Mouse (Mus musculus): ENCODE measurements at regions not wholly inside any gene's neighbourhood (a gene's known extent, or its start where the extent isn't known, plus 50 kb on each side); places are given as distances from the start of the nearest gene placed in this dataset.
A peak's percentile ranks its signal among the peaks of the same experiment; 100 is the strongest.
"Not testable (repeated sequence)": the region's sequence is repeated elsewhere in the genome, so short reads cannot be mapped to it uniquely, and the experiment has no call there.

DNA sequence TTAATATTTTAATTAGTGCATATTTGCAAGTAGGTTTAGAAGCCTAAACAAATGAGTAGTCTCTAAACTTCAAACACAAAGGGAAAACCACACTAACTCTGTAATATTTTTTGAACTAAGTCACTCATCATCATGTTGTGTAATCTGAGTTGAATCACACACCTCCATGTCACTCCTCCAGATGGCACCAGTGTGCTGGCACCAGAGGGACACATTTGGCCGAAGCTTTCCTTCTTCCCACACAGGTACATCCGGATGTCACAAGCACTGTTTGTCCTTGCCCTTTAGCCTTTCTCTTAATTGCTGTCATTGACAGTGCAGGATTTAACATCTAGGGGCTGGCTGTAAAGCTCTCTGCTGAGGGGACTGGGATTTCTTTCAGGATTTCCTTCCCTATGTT is 256.7 kb upstream of the Ccdc54 start:
- DNase-seq: no peak

DNA sequence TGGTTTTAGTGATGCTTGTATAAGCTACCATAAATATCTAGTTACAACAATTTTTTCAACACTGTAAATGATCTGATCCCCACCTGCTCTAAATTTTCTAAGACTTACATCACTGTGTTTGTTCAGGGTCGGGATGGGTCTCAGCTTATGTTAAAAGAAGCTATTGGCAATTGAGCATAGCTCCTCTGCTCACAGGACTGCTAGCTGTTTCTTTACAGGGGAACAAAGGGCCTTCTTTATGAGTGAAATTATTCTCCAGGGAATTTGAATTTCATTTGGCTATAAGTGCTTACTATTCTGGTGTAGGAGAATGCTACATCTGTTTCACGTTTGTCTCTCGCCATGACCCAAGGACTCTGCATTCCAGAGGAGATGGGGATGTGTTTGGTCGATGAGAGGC is 255.6 kb upstream of the Ccdc54 start:
- DNase-seq: no peak

DNA sequence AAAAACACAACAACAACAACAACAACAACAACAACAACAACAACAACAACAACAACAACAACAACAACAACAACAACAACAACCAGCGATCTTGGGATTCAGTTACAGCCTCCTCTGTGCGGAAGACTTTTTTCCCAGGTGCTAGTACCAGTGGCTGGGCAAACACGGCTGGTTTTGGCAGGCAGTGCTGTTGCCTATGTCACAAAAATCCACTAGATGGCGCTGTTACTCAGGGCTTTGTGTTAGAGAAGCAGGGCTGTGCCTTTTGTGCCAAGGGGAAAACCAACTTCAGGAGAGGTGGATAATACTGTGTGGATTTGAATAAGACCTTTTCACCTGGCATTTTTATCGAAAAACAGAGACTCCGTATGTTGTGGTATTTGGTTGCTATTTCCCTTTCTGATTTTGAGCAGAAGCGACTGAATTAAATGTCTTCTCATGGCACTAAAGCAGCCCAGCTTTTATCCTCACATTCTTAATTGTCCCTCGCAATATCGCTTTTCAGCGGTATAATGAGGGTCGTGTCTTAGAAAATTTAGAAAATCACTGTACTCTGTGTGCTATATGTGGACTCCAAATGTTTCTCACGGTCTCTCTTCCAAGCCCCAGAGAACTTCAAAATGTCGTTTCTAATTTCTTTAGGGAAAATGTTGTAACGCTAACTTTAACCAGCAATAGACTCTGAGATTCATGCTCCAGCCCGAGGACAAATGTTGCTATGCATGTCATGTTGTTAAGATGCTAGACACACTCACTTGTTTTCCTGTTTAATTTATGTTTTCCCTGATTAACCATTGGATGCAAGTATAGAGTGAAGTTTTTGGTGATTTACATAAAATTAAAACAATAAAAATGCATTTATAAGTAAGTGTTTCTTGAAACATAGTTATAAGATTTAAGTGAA is 251.0 kb upstream of the Ccdc54 start:
- DNase-seq: peak; percentile 76

DNA sequence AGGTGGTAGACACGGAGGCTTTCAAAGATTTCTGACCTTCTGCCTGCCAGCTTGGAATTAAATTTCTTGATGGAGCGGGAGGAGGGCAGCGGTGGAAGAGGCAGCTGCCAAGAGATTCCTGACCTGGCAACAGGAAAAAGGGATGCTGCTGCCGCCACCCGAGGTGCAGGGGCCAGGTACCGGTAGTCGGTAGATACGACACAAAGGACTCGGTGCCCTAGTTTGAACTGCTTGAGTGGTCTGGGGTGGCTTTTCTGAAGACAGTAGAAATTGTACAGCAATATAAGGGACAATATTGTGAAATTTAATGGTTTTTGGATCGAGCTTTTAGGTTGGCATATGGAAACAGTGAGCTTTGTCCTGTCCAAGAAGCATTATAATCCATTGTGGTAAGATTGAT is 250.3 kb upstream of the Ccdc54 start:
- DNase-seq: no peak

DNA sequence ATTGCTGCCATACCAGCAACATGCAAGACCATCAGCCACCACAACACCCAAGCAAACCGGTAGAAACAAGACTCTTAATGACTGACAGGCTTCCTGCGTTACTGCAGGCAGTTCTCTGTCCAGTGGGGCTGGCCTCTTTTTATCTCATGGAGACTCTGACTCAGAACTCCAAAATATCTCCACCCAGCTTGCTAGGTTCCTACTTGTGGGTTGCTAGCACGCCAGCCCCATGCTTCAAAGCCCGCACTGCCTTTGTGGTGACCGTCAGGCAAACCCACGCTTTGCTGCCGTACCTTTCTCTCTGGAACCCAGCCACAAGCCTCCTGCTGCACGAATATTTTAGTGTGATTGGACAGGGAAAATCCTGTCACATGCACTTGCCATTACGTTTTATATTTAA is 248.7 kb upstream of the Ccdc54 start:
- DNase-seq: no peak

DNA sequence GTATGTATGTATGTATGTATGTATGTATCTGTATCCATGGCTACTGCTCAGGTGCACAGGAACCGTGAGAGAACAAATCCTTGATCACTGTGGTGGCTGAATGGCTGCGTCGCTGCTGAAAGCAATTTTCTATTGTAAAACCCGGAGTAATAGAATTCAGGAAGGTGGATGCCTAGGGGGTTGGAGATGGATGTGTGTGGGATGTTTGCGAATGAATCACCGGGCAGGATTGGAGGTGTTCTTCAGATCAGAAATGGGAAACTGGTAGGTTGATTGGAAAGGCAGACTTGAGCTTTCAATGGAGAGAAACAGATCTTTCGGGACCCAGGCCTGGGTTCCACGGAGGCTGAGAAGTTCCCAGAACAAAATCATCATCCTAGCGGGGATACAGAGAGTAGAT is 246.5 kb upstream of the Ccdc54 start:
- DNase-seq: no peak

DNA sequence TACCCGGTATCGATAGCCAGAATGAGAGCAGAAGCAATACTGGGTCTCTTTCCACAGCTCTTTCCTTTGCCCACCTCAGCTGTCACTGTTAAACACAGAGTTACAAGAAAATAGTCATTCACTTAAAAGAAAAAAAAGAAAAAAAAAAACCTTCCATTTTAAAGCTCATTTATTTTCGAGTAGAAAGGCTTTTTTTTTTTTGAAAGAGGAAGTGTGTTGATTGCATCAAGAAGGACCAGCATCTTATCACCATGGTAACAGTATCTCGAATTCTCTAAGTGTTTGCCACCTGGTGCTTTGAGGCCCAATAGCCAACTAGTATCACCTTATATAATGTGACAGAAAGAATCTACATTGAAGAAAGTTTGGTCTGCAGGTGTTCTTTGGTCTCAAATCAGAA is 245.5 kb upstream of the Ccdc54 start:
- no peak for DNase-seq

DNA sequence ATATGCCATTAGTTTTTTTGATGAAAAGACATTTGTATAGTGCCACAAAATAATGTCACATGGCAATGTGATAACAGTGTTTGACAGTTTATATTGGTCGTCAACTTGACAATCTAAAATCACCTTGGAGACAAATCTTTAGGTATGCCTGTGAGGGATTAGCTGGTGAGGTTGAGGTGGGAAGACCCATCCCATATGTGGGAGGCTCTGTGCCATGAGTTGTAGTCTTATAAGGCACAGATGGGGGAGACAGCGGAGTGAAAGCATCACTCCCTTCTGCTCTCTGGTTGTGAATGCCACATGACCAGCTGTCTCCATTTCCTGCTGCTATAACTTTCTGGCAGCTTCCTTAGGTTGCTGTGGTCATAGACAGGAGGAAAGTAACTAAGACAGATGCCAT is 242.4 kb upstream of the Ccdc54 start:
- DNase-seq: no peak

DNA sequence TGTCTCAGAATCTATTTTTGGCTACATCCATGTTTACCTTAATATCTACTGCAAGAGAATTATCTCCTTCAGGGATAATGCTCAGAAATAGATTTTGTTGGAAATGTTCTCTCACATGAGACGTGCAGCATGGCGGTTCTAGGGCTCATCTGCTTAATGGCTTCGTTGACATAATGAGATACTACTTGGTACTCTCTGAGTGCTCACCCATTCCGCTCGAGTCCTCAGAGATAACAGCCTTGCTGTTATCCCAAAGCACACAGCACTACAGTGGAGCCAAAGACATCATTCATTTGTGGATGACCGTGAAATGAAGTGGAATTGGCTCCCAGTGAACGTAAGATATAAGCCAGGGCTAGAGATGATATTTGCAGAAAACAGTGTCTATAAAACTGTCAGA is 231.4 kb upstream of the Ccdc54 start:
- DNase-seq: no peak

DNA sequence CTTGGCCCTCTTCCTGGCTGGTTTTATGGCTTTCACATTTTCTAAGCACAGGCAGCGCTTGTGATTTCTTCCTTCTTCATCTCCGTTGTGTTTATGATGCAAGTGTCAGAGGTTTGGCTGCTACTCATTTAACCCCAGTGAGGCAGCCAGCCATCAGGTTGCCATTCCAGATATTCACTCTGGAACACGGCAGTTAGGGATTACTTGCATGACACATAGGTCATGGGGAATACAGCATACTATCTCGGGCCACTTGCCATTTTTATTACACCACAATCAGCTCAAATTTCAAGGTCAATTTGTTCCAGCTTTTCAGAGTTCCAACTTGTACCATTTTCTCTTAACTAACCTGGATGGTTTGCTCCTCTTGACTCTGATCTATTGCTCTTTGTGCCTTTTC is 223.7 kb upstream of the Ccdc54 start:
- no peak for DNase-seq

DNA sequence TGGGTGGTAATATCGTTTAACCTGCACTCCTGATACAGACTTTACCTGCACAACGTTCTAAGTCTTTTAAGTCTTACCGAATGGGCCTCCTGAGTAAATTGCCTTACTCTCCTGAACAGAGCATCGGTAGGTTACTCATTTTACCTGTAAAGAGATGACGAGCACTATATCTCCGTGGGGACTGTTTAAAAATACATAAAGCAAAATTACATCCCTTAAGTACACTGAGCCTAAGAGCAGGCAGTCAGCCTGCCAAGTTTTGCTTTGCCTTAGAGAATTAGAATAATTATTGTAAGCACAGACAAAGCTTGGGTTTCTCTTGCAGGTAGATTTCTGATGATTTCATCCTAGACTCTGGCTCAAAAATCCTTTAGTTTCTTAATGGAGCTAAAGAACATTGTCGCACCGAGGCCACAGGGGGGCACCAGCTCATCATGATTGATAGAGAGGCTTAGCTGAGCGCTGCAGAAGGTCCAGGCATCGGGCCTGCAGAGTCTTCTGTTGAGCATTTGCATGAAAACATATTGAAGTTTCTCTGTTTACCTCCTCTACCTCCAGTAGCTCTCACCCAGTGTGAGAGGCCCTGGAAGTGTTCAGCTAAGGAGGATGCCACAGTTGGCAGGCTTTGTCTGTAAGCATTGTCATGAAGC is 208.3 kb upstream of the Ccdc54 start:
- peak; percentile 53 for DNase-seq

DNA sequence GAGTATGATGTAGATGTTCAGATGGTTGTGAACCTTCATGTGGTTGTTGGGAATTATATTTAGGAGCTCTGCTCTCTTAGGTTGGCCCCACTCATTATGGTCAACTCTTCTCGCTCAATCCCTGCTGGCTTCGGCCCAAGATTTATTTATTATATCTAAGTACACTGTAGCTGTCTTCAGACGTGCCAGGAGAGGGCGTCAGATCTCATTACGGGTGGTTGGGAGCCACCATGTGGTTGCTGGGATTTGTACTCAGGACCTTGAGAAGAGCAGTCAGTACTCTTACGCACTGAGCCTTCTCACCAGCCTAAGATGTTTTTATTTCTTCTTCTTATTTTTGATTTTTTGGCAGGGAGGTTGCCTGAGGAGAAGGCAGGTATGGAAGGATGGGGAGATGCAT is 207.1 kb upstream of the Ccdc54 start:
- no peak for DNase-seq

DNA sequence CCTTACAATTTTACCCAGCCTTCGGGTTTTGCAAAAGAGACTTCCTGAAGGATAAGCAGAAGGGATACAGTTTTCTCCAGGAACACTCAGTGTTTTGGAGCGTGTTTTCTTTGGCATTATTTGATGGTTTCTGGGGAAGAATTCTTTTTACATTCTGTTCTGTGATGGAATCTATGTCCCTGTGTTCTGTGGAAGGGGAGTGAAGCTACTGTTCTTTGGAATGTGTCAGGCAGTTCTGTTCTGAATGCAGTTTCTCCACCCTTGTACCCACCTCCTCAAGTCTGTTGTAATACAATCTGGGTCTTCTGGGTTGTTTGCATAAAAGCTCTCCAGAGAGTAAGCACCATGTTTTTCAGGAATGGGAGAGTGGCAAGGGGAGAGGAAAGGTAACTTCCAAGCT is 202.0 kb upstream of the Ccdc54 start:
- no peak for DNase-seq

DNA sequence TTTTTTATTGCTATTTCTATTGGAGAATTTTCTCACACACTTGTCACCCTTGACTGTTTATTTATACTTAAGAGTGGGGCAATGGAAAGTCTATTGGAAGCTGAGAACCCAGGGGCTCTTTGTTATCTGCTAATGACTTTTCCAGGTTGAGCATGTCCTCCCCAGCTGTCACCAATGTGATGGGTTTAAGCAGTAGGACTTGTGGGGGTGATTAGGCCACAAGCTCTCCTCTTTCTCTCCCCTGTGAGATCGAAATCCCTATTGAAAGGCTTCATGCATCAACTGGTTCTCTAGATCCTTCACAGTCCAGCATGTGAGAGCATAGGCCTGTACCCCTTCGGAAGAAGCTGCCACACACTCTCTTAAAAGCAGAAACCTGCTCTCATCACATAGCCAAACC is 201.6 kb upstream of the Ccdc54 start:
- no peak for DNase-seq

DNA sequence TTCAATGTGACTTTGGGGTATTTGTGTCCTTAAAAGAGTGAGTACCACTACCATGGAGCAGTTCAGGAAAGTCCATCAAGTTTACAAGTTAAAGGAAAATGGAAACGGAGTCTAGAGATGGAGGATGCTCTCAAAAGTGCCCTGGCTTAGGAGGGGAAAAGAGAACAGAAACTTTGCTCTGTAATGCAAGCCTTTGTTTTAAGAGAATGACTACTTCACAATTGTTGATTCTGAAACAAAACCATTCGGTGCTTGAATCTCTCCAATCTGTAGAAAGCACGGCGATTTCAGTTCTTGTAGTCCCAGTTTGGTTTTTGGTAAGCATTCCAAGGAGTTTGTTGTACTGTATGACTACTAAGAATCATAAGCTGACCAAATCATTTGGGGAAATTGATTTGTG is 197.7 kb upstream of the Ccdc54 start:
- no peak for DNase-seq

DNA sequence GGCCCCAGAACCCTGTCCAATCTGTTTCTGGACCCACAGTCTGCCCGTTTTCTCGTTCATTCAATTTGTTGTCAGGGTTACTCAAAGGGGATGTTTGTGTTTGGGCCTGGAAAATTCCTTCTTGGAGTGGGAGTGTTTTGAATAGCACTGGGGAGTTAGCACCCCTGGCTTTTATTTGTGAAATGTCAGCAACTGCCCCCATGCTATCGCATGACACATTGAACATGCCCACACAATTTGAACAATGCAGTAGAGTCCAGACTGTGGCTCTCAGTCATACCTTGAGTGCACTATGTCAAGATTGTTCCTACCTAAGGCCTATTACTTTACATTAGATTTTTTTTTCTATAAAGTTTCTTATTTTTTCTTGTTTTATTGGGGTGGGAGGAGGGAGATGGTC is 195.2 kb upstream of the Ccdc54 start:
- no peak for DNase-seq

DNA sequence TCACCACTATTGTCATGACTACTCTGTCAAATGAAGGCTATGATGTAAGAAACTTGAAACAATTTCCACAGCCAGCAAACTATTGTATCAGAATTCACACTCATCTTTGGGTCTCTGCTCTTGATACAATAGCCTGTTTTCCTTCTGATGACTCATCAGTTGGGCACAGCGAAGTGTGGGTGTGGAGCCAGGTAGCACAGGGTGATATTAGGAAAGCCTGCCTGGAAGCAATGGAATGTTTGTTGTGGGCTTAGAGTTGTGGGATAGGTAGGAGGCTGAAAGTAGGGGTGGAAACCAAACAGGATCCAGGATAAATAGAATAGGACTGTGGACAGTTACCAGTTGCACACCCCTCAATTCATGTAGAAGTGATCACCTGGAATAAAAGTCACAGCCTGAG is 194.4 kb upstream of the Ccdc54 start:
- no peak for DNase-seq

DNA sequence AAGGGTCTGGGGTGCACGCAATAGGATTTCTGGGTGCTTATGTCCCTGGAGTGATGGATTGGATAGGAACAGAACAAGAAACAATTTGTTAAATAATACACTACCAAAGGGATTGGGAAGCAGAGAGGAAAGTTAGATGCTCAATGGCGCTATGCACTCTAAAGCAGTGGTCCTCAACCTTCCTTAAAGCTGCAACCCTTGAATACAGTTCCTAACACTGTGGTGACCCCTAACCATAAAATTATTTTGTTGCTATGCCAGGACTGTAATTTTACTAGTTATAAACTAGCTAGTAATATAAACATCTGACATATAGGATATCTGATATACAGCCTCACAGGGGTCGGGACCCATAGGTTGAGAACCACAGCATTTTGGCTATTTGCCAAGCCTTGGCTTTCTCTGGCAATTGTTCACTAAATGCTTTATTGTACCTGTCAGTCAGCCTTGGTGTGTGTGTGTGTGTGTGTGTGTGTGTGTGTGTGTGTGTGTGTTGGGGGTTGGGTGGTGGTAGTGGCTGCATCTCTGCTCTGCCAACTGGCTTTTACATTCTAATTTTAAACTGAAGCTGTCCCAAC is 193.8 kb upstream of the Ccdc54 start:
- DNase-seq: no peak

DNA sequence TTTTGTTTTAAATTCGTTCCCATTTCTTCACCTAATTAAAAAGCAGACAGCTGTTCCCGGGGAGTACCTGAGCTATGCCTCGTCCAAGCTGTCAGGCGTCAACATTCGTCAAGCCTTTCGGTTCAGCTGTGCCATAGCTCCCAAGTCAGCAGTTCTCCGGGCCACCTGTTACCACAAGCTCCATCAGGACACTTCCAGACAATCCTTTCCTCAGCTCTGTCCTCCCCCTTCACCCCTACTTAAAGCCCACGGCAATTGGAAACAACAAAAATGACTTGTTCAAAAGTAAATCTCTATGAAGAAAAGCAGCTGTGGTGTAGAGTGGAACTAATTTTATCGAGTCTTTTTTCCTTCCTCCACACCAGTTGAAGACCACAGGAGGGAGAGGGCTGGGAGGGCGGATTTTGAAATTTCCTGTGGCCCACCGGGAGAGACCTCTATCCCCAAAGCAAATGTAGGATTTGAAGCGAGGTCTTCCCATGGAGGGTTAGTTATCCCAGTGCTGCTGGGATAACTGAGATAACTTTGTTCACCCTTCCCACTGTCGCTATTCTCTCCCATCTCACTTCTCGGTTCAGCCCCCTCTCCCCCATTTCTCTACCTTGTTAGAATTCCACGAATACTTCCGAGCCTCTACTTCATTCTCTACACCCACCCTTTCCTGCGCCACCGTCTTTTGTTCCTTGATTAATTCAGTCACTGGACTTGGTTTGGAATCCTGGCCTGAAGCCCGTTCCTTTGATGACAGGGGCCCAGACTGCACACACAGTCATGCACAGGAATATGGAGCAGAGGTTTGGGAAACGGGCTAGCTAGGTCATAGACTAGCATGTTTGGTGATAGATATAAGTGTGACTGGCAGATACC is 193.1 kb upstream of the Ccdc54 start:
- peak; percentile 17 for DNase-seq

DNA sequence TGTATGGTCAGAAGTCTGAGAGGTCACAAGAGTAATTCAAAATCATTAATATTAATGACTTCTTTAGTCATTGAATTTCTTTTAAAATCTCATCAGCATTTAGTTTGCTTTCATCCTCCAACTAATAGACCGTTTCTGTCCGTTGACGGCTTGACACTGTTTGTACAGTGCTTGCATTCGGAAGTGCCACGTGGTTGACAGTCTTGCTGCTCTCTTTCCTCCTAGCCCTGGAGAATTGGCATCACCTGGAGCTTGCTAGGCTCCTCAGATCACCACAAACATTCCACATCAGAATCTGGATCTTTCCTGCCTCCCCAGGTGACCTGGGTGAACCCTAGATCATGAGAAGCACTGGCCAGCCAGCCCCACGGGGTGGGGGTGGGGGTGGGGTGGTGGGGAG is 192.3 kb upstream of the Ccdc54 start:
- peak; percentile 12 for DNase-seq

DNA sequence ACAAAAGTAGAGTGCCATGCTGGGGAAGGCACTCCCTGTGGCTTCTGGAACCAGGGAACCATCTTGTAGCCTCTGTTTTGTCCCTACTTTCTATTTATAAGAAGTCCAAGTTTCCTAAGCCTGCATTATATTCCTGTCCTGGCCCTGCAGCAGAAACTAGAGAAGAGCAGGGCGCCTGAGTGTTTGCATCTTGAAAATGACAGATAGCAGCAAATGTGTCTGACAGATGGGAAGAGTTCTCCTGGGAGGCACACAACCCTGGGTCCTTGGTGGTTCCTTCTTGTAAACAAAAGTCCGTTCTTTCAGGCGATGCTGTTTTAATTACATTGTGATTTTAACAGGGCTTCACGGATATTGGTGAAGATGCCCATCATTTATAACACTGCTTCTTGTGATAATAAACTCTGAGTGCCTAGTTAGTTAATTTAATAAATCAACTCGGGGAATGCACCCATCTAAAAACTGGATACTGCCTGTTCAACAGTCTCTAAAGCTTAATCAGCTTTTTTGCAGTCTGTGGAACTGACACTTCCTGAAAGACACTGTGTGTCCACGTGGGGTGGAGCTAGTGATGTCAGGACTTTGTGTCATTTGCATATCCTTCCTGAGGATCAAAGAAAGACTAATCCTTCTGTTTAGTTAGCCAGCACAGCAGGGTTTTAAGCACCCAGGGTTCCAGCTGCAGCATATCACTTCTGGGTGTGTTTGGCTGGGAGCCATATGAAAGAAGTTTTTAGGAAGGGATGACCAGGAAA is 188.3 kb upstream of the Ccdc54 start:
- peak; percentile 10 for DNase-seq

DNA sequence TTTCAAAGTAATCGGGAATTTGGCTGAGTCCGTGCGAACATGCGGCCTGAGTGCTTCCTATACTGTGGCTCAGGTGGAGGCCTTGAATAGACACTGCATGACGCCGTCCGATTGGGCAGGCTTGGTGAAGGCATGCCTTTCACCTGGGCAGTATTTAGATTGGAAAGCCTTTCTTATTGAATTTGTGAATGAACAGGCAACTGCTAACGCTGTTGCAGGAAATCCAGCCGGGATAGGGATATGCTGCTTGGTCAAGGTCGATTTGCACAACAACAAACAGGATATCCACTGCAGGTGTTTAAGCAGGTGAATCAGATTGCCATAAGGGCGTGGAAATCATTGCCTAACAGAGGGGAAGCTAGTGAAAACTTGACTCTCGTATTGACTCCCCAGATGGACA is 183.7 kb upstream of the Ccdc54 start:
- not testable (repeated sequence) for DNase-seq
